Mouse (Mus musculus) retina, adult 2 months (tissue): ENCODE measurements around the gene Adamtsl4.

Experiments
- DNase-seq: peaks from one replicate; pipeline ENCODE4 v3.0.0-alpha.2; 2012; ENCODE audit warnings: low read depth, low spot score

The Adamtsl4 gene

DNA sequence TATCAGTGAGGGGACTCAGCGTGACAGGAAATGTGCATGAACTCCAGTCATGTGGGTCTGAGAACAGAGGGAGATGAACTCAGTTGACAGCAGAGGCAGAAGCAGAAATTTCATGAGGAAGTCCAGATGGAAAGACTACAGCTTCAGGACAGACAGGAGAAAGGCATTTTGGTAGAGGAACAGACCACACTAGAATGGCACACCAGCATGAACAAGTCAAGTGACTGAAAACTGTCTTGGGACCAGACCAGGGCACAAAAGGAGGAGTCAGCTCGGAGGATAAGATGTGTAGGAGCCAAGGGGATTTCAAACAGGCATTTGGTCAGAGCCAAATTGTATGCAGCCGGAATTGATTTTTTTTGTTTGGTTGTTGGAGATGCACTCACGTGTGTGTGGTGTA is 52.1 kb downstream of the Adamtsl4 start:
- DNase-seq = no peak

DNA sequence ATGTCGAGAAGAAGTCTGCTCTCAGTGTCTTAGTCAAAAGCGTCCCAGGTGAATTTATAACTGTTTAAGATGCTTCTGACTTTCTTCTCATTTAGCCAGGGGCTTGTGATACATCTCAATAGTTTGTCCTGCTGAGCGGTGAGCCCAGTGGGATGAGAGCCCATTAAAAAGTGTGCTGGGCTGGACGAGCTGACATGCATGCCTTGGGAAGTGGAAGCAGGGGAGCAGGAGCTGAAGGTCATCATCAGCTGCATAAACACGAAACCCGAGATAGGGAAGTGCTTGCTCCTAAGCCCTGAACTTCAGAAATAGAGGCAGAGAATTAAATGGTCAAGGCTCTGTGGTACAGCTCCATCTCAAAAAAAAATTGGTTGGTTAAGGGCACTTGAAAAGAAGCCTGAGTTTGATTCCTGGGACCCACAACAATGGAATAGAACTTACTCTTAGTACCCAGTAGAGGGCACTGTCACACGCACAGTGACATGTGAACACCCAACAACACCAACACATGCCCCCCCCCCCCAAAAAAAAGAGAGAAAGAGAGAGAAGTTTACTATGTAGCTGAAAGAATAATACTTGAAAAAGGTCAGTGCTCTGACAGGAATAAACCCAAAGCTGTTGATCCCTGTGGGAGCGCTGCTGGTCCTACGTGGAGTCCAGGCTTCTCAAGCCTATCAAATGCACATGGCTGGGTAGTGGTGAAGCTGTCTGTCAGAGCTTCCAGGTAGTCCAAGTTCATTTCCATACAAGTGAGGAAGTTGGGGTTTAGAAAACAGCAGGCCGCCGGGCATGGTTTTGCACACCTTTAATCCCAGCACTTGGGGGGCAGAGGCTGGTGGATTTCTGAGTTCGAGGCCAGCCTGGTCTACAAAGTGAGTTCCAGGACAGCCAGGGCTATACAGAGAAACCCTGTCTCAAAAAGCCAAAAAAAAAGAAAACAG is 54.8 kb downstream of the Adamtsl4 start:
- no peak for DNase-seq

DNA sequence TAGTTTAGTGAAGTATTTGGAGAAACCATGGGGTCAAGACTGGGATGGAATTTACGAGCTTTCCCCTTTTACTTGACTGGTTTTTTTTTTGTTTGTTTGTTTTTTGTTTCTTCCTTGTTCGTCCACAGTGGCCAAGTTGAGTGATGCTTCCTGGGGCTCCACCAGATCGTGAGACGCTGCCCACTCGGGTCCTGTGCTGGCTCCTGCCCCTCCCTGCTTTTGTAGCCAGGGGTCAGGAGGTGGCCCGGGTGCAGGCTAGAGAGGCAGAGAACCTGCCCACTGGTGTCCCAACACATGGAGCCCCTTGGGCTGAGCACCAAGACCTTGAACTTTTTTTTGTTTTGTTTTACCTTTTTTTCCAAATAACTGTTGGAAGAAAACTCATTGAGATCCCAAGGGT is 56.4 kb downstream of the Adamtsl4 start:
- no peak for DNase-seq

DNA sequence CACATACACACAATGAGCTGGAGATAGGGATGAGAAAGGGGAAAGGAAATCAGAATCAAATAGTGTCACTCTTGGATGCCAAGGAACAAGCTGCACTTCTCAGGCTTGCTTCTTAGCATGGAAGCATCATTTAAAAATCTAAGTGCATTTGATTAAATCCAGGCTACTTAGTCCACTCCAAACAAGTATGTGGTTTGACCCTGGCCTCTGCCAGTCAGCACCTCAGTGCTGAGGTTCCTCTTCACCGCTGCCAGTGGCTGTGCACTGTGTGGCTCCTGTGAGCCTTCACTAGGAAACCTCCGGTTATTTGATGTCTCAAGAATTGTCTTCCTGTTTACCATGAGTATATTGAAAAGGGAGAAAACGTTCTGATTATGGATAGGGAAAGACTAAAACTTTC is 56.9 kb downstream of the Adamtsl4 start:
- DNase-seq = no peak

DNA sequence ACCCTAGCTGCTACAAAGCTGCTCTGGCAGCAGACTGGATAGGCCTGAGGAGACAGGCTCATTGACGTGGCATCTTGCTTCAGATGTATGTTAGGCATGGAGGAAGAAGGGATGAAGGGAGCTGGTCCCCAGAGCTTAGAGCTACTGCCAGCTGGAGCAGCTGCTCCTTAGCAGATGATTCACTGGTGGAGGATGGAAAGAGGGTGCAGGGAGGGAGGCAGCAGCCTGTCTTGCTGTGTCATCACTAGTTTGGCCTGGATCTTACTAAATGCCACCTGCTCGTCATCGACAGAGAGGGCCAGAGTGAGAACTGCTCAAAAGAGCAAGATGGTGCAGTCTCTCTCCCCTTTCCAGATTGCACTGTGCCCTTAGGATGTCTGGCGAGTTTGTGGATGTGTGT is 58.0 kb downstream of the Adamtsl4 start:
- DNase-seq = no peak

DNA sequence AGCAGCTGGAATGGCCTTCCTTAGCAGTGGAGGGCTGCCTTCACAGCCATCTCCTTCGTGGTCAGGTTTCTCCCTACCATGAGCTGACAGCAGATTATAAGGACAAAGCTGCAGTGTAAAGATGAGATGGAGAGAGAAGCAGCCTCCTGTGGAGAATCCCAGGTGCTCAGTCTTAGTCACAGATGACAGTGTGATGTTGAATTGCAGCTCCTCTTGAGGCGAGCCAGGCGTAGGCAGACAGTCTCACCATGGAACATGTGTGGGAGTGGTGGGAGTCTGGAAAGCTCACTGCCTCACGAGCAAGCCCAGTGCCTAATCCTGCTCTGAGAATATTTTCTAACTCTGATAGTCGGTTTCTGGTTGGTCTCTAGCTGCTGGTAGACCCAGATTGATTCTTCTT is 60.0 kb downstream of the Adamtsl4 start:
- no peak for DNase-seq
